Mouse (Mus musculus): Measurements from ENCODE around the gene Depdc1b. TPM values are rescaled to one million over a fixed set of nuclear protein-coding genes. Genes with fewer than 3 reads are reported as not detected.

Depdc1b gene
- polyA plus RNA-seq, 1 experiment from 2014 or later, result 6.9 TPM

DNA sequence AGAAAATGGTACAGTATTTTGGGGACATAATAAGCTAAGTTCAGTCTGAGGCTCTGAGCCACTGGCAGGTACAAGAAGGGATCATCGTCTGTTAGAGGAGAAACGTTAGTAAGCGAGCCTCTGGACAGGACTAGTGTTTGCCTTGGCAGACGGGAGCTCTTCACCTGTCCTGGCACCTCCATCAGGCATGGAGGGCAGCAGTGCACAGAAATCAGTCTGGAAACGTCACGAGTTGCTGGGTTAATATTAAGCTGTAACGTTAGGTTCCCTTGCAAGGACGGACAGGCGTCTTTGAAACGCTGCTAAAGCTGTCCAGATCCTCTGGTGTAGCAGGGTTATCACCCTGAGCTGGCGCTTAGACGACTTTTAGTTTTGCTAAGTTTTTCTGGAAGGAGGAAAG, 51.4 kb downstream of the Depdc1b start:
- H3K27ac ChIP-seq, result no peak overlapping the region
- H3K27me3 ChIP-seq, result no peaks in the 10 kb centered on the region
- H3K4me1 ChIP-seq, result no peaks in the 10 kb centered on the region
- WGBS, result 93% methylated on average over 12 of the region's 12 CpGs
- no peaks in the 10 kb centered on the region for H3K9me3 ChIP-seq
- H3K4me3 ChIP-seq, result no peak overlapping the region
- no peak overlapping the region for H3K9ac ChIP-seq
- H3K36me3 ChIP-seq, result peaks cover 9% of the 10 kb centered on the region
- no peak for ATAC-seq (ENCODE audit: insufficient number of reproducible peaks, low FRiP score, low TSS enrichment, low read depth)
- no peak overlapping the region for H3K4me2 ChIP-seq

DNA sequence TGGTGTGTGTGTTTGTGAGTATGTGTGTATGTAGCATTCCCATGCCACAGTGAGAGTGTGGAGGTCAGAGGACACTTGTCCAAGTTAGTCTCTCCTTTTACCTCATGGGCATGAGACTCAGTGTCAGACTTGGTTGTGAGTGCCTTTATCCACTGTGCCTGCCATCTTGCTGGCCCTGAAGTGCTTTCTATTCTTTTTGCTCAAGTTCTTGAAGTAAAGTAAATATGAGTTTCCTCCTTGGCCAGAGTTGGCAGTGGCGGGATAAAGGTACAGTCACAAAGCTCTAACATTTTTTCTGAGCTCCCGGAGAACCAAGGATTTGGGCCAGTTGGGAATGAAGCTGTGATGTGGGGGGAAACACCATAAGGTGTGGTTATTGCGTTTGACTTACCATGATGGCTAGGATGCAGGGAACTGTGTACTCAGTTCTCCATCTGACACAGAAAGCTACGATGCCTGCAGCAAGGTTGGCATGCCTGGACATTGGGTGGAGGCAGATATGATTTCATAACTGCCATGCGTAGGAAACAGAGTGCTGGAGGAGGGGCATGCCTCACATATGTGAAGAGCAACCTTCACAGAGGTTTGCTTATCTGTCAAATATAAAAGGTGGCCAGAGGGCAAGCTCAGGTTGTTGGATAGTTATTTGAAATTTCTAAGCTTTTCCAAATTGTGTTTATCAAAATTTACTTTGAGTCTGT, 54.3 kb downstream of the Depdc1b start:
- no peaks in the 10 kb centered on the region for H3K27me3 ChIP-seq
- no peak overlapping the region for H3K27ac ChIP-seq
- H3K4me1 ChIP-seq, result no peaks in the 10 kb centered on the region
- H3K9me3 ChIP-seq, result no peaks in the 10 kb centered on the region
- H3K36me3 ChIP-seq, result peaks cover 12% of the 10 kb centered on the region; the same call in 1 of the 2 replicates
- no peak overlapping the region for H3K9ac ChIP-seq
- H3K4me2 ChIP-seq, result no peak overlapping the region
- WGBS, result 84% methylated on average over 5 of the region's 5 CpGs
- no peak overlapping the region for H3K4me3 ChIP-seq
- ATAC-seq (ENCODE audit: insufficient number of reproducible peaks, low FRiP score, low TSS enrichment, low read depth), result no peak

DNA sequence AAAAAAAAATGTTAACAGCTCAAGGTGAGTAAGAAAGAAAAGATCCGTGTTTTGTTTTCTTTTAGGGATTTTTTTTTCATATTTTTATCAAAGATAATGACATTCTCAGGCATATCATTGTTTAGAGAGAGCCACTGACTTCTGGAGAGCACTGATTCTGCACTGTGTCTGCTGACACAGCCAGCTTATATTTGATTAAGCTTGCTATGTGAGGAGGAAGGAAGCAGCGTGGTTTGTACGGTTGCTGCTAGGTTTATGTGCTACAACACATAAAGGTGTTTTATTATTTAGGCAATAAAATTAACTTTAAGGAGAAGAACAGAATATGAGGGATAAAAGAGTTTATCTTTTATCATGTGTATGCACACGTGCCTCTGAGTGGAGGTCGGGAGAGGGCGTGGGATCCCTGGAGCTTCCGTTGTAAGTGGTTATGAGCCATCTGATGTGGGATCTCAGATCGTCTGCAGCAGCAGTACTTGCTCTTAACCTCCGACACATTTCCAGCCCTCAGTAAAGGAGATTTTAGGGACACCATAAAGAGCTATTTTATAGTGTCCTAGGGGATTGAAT, 55.3 kb downstream of the Depdc1b start:
- Histone ChIP-seq H3K9me3 (no peaks in the 10 kb centered on the region), H3K4me2 (no peak overlapping the region), H3K36me3 (0 out of 2 replicates have a peak, but pooled peaks cover 9% of the 10 kb centered on the region), H3K4me3 (no peak overlapping the region), H3K27ac (no peak overlapping the region), H3K4me1 (no peaks in the 10 kb centered on the region), H3K27me3 (no peaks in the 10 kb centered on the region), H3K9ac (no peak overlapping the region)
- WGBS, result 52% methylated on average over 9 of the region's 9 CpGs
- ATAC-seq (ENCODE audit: insufficient number of reproducible peaks, low FRiP score, low TSS enrichment, low read depth), result no peak

DNA sequence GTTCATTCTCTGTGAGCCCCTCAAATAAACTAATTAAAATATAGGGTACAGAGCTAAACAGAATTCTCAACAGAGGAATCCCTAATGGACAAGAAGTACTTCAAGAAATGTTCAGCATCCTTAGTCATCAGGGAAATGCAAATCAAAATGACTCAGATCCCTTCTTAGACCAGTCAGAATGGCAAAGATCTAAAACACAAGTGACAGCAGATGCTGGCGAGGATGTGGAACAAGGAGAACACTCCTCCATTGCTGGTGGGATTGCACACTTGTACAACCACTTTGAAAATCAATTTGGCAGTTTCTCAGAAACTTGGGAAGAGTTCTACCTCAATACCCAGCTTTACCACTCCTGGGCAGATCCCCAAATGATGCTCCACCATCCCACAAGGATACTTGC, 57.1 kb downstream of the Depdc1b start:
- H3K36me3 ChIP-seq, result 0 out of 2 replicates have a peak, but pooled peaks cover 6% of the 10 kb centered on the region
- no peak overlapping the region for H3K27ac ChIP-seq
- H3K4me2 ChIP-seq, result no peak overlapping the region
- H3K9me3 ChIP-seq, result no peaks in the 10 kb centered on the region
- H3K4me3 ChIP-seq, result no peak overlapping the region
- H3K4me1 ChIP-seq, result no peaks in the 10 kb centered on the region
- WGBS, result 88% methylated on average over 1 of the region's 1 CpGs
- H3K27me3 ChIP-seq, result no peaks in the 10 kb centered on the region
- ATAC-seq (ENCODE audit: insufficient number of reproducible peaks, low FRiP score, low TSS enrichment, low read depth), result no peak
- H3K9ac ChIP-seq, result no peak overlapping the region

DNA sequence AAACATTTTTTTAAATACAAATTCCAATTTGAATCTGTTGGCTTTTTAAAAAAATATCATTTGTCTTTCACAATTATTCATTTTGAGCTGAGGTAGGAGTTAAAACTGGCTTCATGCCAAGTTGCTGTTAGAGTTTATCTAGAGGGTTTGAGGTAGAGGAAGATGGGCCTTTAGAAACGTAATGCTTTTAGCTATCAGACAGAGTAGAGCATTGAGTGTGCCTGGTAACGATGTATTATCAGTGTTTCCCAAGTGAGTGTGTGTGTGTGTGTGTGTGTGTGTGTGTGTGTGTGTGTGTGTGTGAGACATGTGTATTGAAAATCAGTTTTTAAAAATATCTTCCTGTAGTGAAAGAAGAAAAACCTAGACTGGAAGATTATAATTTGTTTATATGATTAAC, 60.5 kb downstream of the Depdc1b start:
- 85% methylated on average over 2 of the region's 2 CpGs for WGBS
- Histone ChIP-seq H3K4me3 (no peak overlapping the region), H3K27me3 (no peaks in the 10 kb centered on the region), H3K9me3 (no peaks in the 10 kb centered on the region), H3K27ac (no peak overlapping the region), H3K4me1 (no peaks in the 10 kb centered on the region), H3K9ac (no peak overlapping the region), H3K4me2 (no peak overlapping the region), H3K36me3 (0 out of 2 replicates have a peak, but pooled peaks cover 6% of the 10 kb centered on the region)
- ATAC-seq (ENCODE audit: insufficient number of reproducible peaks, low FRiP score, low TSS enrichment, low read depth), result no peak

DNA sequence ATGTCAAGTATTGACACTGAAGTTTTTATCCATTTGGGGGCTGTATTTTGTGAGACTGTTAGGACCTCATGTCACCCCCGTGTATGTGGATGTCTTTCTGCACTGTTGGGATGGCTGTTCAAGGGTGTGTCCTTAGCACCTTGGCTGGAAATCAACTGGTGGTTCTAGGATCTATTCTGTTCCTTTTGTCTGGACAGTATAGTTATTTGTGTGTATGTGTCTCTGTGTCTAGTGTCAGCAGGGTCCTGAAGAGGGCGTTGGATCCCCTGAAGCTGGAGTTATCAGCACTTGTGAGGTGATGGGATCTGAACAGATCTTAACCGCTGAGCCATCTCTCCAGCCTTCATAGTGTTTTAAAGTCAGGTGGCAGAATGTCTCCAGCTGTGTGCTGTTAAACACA, 65.0 kb downstream of the Depdc1b start:
- Histone ChIP-seq H3K4me2 (no peak overlapping the region), H3K4me1 (no peaks in the 10 kb centered on the region), H3K36me3 (peaks cover 6% of the 10 kb centered on the region; the same call in 1 of the 2 replicates), H3K27ac (no peak overlapping the region), H3K4me3 (no peak overlapping the region), H3K27me3 (no peaks in the 10 kb centered on the region), H3K9ac (no peak overlapping the region), H3K9me3 (no peaks in the 10 kb centered on the region)
- no peak for ATAC-seq (ENCODE audit: insufficient number of reproducible peaks, low FRiP score, low TSS enrichment, low read depth)
- 80% methylated on average over 3 of the region's 3 CpGs for WGBS

DNA sequence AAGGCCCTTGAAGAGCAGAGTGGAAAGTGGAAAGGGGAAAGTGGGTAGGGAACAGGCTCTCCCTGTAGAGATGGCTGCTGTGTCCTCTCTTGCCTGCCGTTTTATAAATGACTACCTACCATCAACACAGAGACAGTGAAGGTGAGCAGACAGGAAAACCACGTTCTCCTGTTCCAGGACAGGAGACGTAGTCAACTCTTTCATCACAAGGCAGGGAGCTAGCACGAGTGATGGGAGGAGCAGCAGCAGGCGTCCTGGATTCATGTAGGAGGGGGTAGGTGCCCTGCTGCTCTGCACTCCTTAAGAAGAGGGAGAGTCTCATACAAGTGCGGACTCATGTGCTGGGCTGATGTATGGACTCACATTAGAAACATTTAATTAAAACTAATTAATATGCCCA, 66.9 kb downstream of the Depdc1b start:
- no peak for ATAC-seq (ENCODE audit: insufficient number of reproducible peaks, low FRiP score, low TSS enrichment, low read depth)
- WGBS, result 64% methylated on average over 6 of the region's 6 CpGs
- H3K27ac ChIP-seq, result no peak overlapping the region
- H3K9me3 ChIP-seq, result no peaks in the 10 kb centered on the region
- H3K9ac ChIP-seq, result no peak overlapping the region
- H3K4me2 ChIP-seq, result no peak overlapping the region
- H3K36me3 ChIP-seq, result peaks cover 6% of the 10 kb centered on the region; the same call in 1 of the 2 replicates
- H3K27me3 ChIP-seq, result no peaks in the 10 kb centered on the region
- no peak overlapping the region for H3K4me3 ChIP-seq
- no peaks in the 10 kb centered on the region for H3K4me1 ChIP-seq

DNA sequence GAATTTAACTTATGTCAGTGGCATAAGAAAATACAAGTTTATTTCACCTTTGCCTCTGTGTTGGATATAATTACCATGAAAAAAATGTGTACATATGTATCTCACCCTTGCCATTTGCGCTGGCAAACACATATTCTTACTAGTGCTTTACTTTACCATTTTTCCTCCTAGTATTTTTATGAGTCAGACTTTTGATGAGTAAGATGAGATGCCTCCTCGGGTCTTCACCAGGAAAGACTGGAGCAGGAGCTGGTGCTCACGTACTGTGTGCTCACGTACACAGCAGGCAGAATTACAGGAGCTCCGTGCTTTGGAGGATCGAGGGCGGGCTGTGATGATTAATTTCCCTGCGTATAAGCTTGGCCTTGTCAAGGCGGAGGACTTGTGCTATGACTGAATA, 69.9 kb downstream of the Depdc1b start:
- no peak overlapping the region for H3K9ac ChIP-seq
- no peak overlapping the region for H3K4me3 ChIP-seq
- no peak for ATAC-seq (ENCODE audit: insufficient number of reproducible peaks, low FRiP score, low TSS enrichment, low read depth)
- H3K27ac ChIP-seq, result no peak overlapping the region
- 84% methylated on average over 9 of the region's 9 CpGs for WGBS
- H3K4me1 ChIP-seq, result no peaks in the 10 kb centered on the region
- no peak overlapping the region for H3K4me2 ChIP-seq
- H3K9me3 ChIP-seq, result no peaks in the 10 kb centered on the region
- no peaks in the 10 kb centered on the region for H3K27me3 ChIP-seq
- H3K36me3 ChIP-seq, result peaks cover 6% of the 10 kb centered on the region; the same call in 1 of the 2 replicates

DNA sequence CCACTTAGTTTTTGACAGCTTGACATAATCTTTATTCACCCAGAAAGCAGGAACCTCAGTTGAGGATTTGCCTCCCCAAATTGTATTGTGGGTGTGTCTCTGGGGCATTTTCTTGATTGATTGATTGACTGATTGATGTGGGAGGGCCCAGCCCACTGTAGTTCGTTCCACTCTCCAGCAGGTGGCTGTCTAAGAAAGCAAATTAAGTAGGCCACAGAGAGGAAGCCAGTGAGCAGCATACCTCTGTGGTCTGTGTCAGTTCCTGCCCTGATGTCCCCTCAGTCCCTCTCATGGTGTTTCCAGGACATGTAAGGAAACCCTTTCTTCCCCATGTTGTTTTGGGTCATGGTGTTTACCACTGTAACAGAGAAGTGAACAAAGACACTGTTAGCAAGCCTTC, 74.4 kb downstream of the Depdc1b start:
- 4% methylated on average over 1 of the region's 1 CpGs for WGBS
- no peak overlapping the region for H3K27ac ChIP-seq

DNA sequence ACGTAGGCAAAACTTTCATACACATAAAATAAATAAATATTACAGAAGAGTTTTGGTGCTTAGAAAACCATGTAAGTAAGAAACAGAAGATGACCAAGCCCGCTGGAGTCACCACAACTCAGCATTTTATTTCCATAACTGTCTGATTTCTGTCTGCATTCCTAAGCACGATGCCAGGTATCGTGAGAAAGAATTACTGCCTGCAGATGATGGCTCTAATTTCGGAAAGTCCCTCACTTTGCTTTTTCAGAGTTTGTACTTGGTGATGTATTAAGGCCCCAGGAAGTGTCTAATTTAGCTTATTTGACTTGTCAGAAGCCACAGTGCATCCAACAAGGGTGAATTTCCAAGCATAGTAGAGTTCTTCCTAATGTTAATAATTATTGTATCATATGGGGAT, 87.1 kb downstream of the Depdc1b start:
- Histone ChIP-seq H3K27me3 (no peaks in the 10 kb centered on the region), H3K36me3 (no peaks in the 10 kb centered on the region), H3K27ac (no peak overlapping the region), H3K4me2 (no peak overlapping the region), H3K9me3 (no peaks in the 10 kb centered on the region), H3K9ac (no peak overlapping the region), H3K4me1 (no peaks in the 10 kb centered on the region), H3K4me3 (no peak overlapping the region)
- 77% methylated on average over 5 of the region's 5 CpGs for WGBS
- ATAC-seq (ENCODE audit: insufficient number of reproducible peaks, low FRiP score, low TSS enrichment, low read depth), result no peak

More for the DNA sequence above, 74.4 kb downstream of the Depdc1b start:
- Histone ChIP-seq H3K4me2 (no peak overlapping the region), H3K9ac (no peak overlapping the region), H3K36me3 (no peaks in the 10 kb centered on the region), H3K27me3 (no peaks in the 10 kb centered on the region), H3K4me1 (no peaks in the 10 kb centered on the region), H3K9me3 (no peaks in the 10 kb centered on the region), H3K4me3 (no peak overlapping the region)
- no peak for ATAC-seq (ENCODE audit: insufficient number of reproducible peaks, low FRiP score, low TSS enrichment, low read depth)

DNA sequence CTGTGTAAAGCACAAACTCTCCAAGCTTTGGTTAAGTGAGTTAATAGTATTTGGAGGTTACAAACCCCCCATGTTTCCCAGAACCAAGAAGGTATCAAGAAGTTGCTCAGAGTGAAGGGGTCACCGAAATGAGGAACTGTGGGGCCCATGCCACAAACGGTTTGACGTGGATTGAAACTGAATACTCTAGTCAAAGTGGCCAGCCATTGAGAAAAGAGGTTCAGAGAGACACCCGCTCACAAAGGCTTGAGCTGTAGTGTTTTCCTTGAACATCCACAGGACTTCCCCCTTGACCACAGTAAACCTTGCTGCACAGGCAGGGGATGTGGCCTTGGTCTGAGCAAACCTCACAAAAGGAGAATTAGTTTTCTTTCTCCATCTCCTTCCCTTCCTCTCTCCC, 88.2 kb downstream of the Depdc1b start:
- Histone ChIP-seq H3K4me1 (no peaks in the 10 kb centered on the region), H3K9ac (no peak overlapping the region), H3K27ac (no peak overlapping the region), H3K4me3 (no peak overlapping the region), H3K4me2 (no peak overlapping the region), H3K36me3 (no peaks in the 10 kb centered on the region), H3K9me3 (no peaks in the 10 kb centered on the region), H3K27me3 (no peaks in the 10 kb centered on the region)
- ATAC-seq (ENCODE audit: insufficient number of reproducible peaks, low FRiP score, low TSS enrichment, low read depth), result no peak
- 87% methylated on average over 4 of the region's 4 CpGs for WGBS

DNA sequence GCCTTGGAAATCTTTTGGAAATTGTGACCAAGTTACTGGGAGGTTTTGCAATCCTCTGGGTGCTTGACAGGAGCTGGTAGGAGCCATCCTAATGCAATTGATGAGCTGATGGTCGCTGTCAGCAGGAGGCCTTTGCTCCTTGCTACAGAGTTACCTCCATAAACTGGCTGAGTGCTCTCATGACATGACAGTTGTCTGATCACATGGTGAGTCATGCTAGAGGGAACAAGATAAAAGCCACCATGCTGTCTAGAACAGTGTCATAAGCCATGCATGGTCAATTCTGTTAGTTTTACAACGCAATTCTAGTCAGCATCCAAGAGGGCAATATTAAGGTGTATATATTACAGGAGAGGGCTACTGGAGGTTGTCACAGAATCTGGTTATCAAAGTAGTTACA, 99.3 kb downstream of the Depdc1b start:
- Histone ChIP-seq H3K9ac (no peak overlapping the region), H3K4me1 (no peaks in the 10 kb centered on the region), H3K27me3 (no peaks in the 10 kb centered on the region), H3K4me3 (no peak overlapping the region), H3K27ac (no peak overlapping the region), H3K36me3 (no peaks in the 10 kb centered on the region), H3K4me2 (no peak overlapping the region), H3K9me3 (no peaks in the 10 kb centered on the region)
- no peak for ATAC-seq (ENCODE audit: insufficient number of reproducible peaks, low FRiP score, low TSS enrichment, low read depth)
- WGBS, result 86% methylated on average over 2 of the region's 2 CpGs

Measured in limb, embryonic 15.5 days (tissue).